Mouse (Mus musculus): ENCODE data around the gene Tmtc2. TPM values are rescaled to one million over a fixed set of nuclear protein-coding genes. Genes with fewer than 3 reads are reported as not detected.
A peak's percentile ranks its signal among the peaks of the same experiment; 100 is the strongest.

Tmtc2 gene
- total RNA-seq, 2 experiments from 2014 or later: 3.8 to 4.5 TPM

- DNase-seq: no peak
Observed at GRCm38 (mm10) chr10:105548040-105548439, 26.2 kb downstream of the Tmtc2 start.

GRCm38 (mm10) chr10:105544004-105545003 lies 29.9 kb downstream of the Tmtc2 start:
- DNase-seq: no peak

- no peak for DNase-seq
Observed at GRCm38 (mm10) chr10:105542081-105542480, 32.2 kb downstream of the Tmtc2 start.

- DNase-seq: no peak
Observed at GRCm38 (mm10) chr10:105539697-105540096, 34.6 kb downstream of the Tmtc2 start.

- DNase-seq: no peak
Observed at GRCm38 (mm10) chr10:105536910-105537309, 37.3 kb downstream of the Tmtc2 start.

GRCm38 (mm10) chr10:105535848-105536247 lies 38.4 kb downstream of the Tmtc2 start:
- no peak for DNase-seq

GRCm38 (mm10) chr10:105532747-105533146 lies 41.5 kb downstream of the Tmtc2 start:
- DNase-seq: peak in 1 of 2 experiments; percentile 10

GRCm38 (mm10) chr10:105532019-105532525 lies 42.2 kb downstream of the Tmtc2 start:
- no peak for DNase-seq

- DNase-seq: no peak
Observed at GRCm38 (mm10) chr10:105531080-105531894, 43.0 kb downstream of the Tmtc2 start.

GRCm38 (mm10) chr10:105523405-105524088 lies 50.7 kb downstream of the Tmtc2 start:
- DNase-seq: no peak

GRCm38 (mm10) chr10:105522431-105522830 lies 51.8 kb downstream of the Tmtc2 start:
- no peak for DNase-seq

- no peak for DNase-seq
Observed at GRCm38 (mm10) chr10:105519154-105519806, 55.0 kb downstream of the Tmtc2 start.

- no peak for DNase-seq
Observed at GRCm38 (mm10) chr10:105518144-105518543, 56.1 kb downstream of the Tmtc2 start.

- DNase-seq: no peak
Observed at GRCm38 (mm10) chr10:105513777-105514322, 60.4 kb downstream of the Tmtc2 start.

GRCm38 (mm10) chr10:105509896-105510272 lies 64.4 kb downstream of the Tmtc2 start:
- no peak for DNase-seq

GRCm38 (mm10) chr10:105509146-105509895 lies 64.9 kb downstream of the Tmtc2 start:
- no peak for DNase-seq

GRCm38 (mm10) chr10:105507982-105508786 lies 66.1 kb downstream of the Tmtc2 start:
- no peak for DNase-seq

GRCm38 (mm10) chr10:105506046-105506445 lies 68.2 kb downstream of the Tmtc2 start:
- no peak for DNase-seq

GRCm38 (mm10) chr10:105504472-105504871 lies 69.8 kb downstream of the Tmtc2 start:
- DNase-seq: no peak

GRCm38 (mm10) chr10:105501736-105502135 lies 72.5 kb downstream of the Tmtc2 start:
- DNase-seq: no peak
